Mouse (Mus musculus) right cerebral cortex, postnatal 36 days (tissue): ENCODE data around the gene Tmem108.

Source experiments
- DNase-seq, 2 experiments: peaks; one replicate each; pipeline ENCODE4 v3.0.0; 2022; ENCODE audit warnings: low spot score in 2 of 2, mixed read lengths in 1 of 2

The Tmem108 gene

DNA sequence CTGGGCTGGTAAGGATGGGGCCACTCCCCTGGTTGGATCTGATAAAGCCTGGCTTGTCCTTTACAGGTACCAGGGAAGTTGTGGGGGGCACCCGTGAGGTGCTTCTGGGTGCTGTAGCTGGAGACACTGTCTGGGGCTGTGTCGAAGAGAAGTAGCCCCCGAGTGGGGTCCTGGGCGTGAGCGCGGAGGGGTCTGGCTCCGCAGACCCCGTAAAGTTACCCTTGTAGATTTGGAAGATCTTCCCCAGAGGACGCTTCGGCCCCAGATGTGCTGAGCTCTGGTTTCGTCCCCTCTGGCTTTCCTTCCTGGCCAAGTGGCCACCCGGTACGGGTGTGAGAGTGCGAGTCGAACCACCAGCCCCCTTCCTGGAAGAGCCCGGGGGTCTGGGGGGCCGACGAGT lies 262.3 kb downstream of the Tmem108 start:
- DNase-seq = no peak

DNA sequence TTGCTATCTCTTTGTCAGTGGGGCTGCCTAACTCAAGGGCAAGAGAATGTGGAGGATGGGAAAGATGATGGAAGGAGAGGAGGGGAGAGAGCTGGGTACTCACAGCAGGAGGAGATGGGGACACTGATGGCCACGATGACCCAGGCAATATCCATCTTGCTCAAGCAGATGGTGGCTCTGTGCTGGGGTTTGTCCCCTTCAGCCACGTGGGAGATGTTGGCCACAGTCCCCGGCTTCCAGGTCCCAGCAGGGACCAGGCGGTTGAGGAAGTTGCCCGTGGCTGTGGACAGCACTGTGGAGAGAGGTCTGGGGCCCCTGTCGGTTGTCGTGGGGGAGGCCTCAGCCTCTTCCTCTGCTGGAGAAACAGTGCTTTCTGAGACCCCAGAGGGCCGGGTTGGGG lies 262.9 kb downstream of the Tmem108 start:
- DNase-seq = no peak

DNA sequence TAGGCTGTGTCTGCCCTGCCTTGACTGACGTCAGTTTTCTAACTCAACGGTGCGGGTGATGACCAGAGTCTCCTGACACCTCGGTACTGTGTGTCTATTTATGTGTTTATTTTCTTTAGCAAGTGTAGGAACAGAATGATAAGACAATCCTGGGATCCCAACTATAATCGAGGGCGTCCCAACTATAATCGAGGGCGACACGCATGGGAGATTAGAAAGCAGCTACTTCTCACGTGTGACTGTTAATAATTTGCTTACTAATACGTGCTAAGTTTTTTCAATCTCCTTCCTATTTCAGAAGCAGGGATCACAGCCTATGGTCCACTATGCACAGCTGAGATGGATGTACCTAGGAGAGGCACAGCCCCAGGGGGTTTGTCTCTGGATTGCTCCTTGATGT lies 266.2 kb downstream of the Tmem108 start:
- no peak for DNase-seq

DNA sequence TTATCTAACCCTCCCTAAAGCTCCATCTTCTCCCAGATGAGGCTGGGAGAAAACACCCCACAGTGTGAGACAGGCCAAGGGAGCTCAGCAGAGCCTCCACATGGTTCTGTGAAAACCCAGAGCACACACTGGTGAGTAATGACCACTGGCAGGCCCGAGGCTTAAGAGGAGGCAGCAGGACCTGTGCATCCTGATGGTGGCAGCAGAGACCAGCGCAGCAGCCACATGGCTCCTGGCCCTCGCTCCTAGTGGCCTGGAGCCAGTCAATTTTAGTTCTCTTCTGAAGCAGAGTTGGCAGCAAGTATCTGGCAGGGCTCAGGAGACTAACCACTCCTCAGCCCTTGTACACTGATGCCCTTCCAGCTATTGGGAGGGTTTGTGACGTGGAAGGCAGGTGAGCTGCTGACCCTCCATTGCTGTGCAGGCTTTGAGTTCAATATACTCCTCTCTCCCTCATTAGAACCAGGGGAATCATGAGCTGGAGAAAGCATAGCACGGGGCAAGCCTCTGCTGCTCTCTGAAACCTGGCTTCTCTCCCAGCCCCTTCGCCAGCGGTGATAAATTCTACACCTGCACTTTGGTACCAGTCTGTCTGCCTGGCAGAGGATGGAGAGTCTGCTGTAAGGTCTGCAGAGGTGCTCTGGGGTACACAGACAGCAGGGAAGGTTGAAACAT lies 267.2 kb downstream of the Tmem108 start:
- peak; percentile 73 to 74 for DNase-seq

DNA sequence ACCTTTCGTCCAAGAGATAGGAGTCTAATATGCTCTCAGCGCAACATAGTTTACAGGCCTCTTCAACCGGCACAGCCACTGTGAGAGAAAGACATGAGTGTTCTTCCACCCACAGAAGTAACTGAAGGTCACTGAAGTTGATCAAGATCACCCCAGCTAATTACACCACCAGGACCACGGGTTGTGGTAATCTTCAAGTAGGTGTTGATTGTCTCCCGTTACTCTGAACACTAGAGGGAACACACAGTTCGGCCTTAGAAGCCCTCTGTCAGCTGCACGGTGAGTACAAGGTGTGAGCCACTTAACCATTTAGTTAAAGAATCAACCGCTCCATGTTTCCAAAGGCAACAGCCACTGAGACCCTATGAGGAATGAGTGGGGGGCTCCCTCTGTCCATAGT lies 269.7 kb downstream of the Tmem108 start:
- DNase-seq = no peak

DNA sequence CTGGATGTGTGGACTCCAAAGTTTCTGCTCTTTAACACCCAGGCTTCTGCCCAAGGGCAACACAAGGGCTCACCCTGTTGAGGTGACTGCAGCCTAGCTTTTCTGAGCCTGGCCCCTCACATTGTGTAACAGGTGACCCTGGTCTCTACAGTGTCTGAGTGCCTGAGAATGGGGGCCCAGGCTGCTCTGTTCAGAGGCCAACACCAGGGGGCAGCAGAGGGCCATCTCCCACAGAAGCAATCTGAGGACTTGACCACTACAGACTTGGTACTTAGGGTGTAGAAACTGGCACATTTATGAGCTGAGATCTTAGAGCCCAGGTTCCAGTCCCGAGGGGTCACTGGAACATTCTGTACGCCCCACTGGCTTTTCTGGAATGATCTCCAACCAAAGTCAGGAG lies 271.2 kb downstream of the Tmem108 start:
- DNase-seq = peak; percentile 58 to 63

DNA sequence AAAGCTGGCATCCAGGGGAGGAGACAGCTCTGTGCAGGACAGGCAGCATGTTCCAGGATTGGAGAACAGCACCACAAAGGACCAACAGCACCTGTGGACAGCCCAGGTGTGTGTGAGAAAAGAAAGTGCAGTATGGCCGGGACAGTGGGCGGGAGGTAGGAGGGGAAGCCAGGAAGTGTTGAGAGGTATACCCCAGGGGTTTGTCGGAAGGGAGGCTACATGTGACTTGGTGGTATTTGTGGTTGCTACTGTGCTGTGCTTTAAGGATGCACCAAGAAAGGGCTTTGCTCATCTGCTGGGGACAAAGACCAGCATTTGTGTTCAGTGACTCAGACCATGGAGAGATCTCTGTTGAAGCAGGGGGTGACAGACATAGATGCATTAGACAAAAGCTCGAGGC lies 271.8 kb downstream of the Tmem108 start:
- no peak for DNase-seq

DNA sequence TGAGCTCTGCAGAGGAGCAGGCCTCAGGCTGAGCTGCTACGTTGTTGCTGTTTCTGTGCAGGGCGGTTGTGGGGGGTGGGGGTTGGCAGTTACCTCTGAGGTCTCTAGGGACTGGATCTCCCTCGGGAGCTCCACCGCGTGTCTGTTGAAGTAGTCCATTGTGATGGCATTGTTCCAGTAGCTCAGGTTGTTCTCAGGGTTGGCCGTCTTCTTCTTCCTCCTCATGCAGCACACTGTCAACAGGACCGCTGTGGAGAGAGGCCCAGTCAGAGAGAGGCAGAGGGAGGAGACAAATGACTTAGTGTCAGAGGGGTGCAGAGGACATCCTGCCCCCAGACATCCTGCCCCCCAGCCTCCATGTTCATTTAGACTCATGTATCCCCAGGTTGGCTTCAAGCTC lies 272.5 kb downstream of the Tmem108 start:
- DNase-seq = no peak

- no peak for DNase-seq
These were observed 275.4 kb downstream of the Tmem108 start for GRCm38 (mm10) chr9:103486262-103486661.

- DNase-seq = no peak
These were observed 276.0 kb downstream of the Tmem108 start for GRCm38 (mm10) chr9:103485606-103486005.

- DNase-seq = no peak
These were observed 280.9 kb downstream of the Tmem108 start for GRCm38 (mm10) chr9:103480603-103481220.

GRCm38 (mm10) chr9:103480044-103480576 lies 281.5 kb downstream of the Tmem108 start, which contains the start of gene Bfsp2:
TSS of gene Bfsp2 (minus strand) at chr9:103480420.
- DNase-seq = no peak

DNA sequence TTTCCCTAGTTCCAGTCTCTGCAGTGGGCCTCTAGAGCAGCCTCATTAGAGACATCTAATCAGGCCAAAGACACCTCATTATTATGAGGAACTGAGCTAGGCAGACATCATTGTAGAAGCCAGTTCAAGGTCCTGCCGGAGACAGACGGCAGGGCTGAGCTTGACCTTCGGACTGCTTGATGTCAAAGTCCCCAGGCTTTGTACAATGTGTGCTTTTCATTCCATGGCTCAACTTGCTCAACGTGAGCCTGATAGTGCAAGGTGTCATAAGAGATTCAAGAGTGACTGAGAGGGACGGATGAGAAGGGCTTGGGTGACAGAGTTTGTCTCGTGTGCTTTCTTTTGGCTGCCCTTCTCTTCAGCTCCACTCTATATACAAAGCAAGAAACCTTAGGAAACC lies 286.2 kb downstream of the Tmem108 start:
- no peak for DNase-seq

DNA sequence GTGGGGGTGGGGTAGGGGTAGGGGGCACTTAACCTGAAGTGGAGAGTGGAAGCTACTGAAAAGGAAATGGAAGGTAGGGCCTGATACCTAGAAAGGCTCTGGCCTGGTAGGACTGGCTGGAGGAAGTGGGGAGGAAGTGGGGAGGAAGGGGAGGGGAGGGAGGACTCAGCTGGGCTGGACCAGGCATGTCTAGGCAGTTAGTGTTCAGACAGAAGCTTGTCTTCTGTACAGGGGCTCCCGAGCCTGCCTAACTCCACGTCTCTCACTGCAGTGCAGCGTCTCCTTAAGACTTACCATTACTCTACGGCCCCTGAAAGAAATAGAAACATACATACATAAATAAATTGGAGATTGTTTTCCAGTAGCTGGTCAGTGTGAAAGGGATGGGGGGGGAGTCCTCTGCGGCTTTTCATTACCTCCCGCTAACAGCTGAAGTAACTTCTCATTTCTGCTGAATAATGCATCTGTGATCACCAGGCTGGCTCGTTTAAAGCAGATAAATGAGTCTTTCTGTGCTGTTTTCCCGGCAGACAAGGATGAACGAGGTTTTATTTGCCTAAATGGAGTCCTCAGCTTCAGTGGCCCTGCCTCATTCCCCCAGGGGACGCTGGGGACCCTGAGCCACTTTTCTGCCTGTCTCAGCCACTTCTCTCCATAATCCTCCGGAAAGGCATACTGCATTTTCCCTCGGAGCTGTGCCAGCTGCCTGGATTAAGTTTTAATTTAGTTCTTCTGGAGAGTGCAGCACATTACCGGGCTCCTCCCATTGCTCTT lies 287.5 kb downstream of the Tmem108 start:
- DNase-seq = no peak

- no peak for DNase-seq
These were observed 289.9 kb downstream of the Tmem108 start for GRCm38 (mm10) chr9:103471784-103472183.

GRCm38 (mm10) chr9:103469516-103469915 lies 292.1 kb downstream of the Tmem108 start:
- DNase-seq = no peak

GRCm38 (mm10) chr9:103468911-103469310 lies 292.7 kb downstream of the Tmem108 start:
- no peak for DNase-seq

DNA sequence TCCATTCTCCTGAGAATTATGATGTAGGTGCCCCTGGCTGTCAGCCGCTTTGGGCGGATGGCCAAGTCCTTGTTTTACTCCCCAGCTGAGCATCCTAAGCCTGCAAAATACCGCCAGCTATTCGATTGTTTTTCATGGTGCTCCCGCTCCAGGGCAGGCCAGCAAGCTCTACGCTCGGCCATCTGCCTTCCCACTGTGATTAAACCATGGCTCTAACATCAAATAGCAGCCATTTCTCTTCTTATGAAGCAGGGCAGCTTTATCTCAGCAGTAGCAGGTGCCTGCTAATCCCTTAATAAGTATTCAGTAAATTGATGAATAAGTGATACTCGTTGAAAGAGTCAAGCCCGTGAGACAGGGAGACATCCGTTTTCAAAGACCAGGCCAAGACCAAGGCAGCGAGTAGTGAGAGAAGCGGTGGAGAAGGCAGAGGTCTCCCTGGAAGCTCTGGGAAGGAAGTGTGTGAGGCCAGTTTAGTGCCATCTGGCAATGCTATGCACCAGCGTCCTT lies 295.9 kb downstream of the Tmem108 start:
- DNase-seq = no peak

DNA sequence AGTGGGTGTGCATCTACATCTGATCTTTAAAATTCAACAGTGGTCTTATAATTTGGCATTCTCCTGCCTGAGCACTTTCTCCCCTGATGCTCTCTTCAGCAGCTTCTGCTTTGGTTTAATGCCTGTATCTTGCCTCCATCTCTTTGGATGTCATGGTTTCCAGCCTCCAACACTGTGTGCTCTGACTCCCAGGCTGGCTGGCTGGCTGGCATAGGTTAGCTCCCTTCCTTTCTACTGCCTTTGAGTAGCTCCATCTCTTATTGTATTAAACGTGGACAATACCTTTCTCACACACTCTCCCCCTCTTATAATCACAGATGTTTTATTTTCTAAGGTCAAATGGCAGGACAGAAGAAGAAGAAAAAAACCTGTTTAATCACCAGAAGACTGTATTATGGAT lies 296.3 kb downstream of the Tmem108 start:
- DNase-seq = no peak

GRCm38 (mm10) chr9:103463833-103464232 lies 297.8 kb downstream of the Tmem108 start:
- no peak for DNase-seq

GRCm38 (mm10) chr9:103459839-103460238 lies 301.8 kb downstream of the Tmem108 start:
- DNase-seq = no peak

DNA sequence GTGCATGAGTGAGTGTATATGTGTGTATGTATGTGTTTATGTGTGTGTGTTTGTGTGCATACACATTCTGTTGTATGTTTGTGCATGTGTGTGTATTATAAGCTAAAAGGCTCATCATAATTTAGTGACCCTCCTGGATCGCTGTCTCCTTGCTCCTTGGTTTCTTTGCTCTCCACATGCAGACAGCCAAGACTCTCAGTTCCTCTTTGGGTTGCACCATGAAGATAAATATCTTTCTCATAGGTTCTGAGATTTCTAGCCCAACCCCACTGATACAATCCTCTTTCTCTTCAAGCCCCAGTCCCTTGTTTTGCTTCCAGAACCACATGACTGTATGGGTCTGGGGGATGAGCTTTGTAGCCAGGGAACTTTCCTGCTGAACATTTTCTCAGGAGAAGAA lies 302.3 kb downstream of the Tmem108 start:
- no peak for DNase-seq
